Mouse (Mus musculus) ES-Bruce4 (cell line): ENCODE data around the gene Gm49394. TPM values are rescaled to one million over a fixed set of nuclear protein-coding genes. Genes with fewer than 3 reads are reported as not detected.

Experiments used
- H3K27ac ChIP-seq: 2 replicates; pipeline ENCODE4 v1.5.1; 2012; ENCODE audit warnings: low read length, inconsistent platforms; ENCODE audit not compliant: insufficient read depth
- H3K27me3 ChIP-seq: 2 replicates; pipeline ENCODE4 v1.6.1; 2012; ENCODE audit warnings: mild to moderate bottlenecking, low read length, inconsistent platforms; ENCODE audit not compliant: control insufficient read depth, poor library complexity, insufficient read depth, severe bottlenecking
- H3K36me3 ChIP-seq: 2 replicates; pipeline ENCODE4 v1.6.1; 2012; ENCODE audit warnings: inconsistent platforms, mild to moderate bottlenecking, low read length, moderate library complexity; ENCODE audit not compliant: control insufficient read depth, poor library complexity, insufficient read depth, severe bottlenecking
- H3K4me1 ChIP-seq: one replicate; pipeline ENCODE4 v1.8.1; 2011; ENCODE audit warnings: low read length; ENCODE audit not compliant: control insufficient read depth, insufficient read depth
- H3K4me3 ChIP-seq: 2 replicates; pipeline ENCODE4 v1.5.1; 2011; ENCODE audit warnings: low read depth, mild to moderate bottlenecking, low read length
- H3K9ac ChIP-seq: 2 replicates; pipeline ENCODE4 v1.6.1; 2012; ENCODE audit warnings: low read depth, mild to moderate bottlenecking, inconsistent platforms; ENCODE audit not compliant: poor library complexity, severe bottlenecking
- H3K9me3 ChIP-seq: replicated peaks from 2 replicates; pipeline ENCODE4 v1.6.1; 2012; ENCODE audit warnings: mild to moderate bottlenecking, low read length, inconsistent platforms; ENCODE audit not compliant: control insufficient read depth, poor library complexity, insufficient read depth, severe bottlenecking
- CTCF ChIP-seq: IDR thresholded peaks from one replicate; pipeline ENCODE4 v1.8.1; 2011; ENCODE audit warnings: low read depth, low read length
- EP300 ChIP-seq: IDR thresholded peaks from 2 replicates; pipeline ENCODE4 v1.6.1; 2011; ENCODE audit warnings: low read depth, low read length; ENCODE audit not compliant: insufficient read depth
- POLR2A ChIP-seq: IDR thresholded peaks from one replicate; pipeline ENCODE4 v1.8.1; 2011; ENCODE audit warnings: low read length; ENCODE audit not compliant: insufficient read depth
- polyA plus RNA-seq: library from polyadenylated mRNA; stranded (reverse); fragments of >200 nt; gene quantifications from 2 replicates; pipeline ENCODE4 v1.2.4, GENCODE M21; 2011; ENCODE audit warnings: low read depth; ENCODE audit not compliant: missing spikeins, insufficient read depth, insufficient read length

The Gm49394 gene
- polyA plus RNA-seq, 1 experiment: 0.34 TPM

- TF ChIP-seq EP300 (no peak), POLR2A (no peak), CTCF (no peak)
- Histone ChIP-seq H3K27me3 (peaks cover 26% of the 10 kb centered on the region), H3K9ac (no peak within 1 kb of the TSS), H3K9me3 (peaks cover 22% of the 10 kb centered on the region), H3K4me1 (no peaks in the 10 kb centered on the region), H3K4me3 (no peak within 1 kb of the TSS), H3K27ac (no peak within 1 kb of the TSS), H3K36me3 (no peaks in the 10 kb centered on the region)
Observed at GRCm38 (mm10) chr7:142666659-142667058, 3.1 kb downstream of the Gm49394 start, which contains the start of gene Igf2. TSS of gene Igf2 (minus strand) at chr7:142666816.

GRCm38 (mm10) chr7:142666109-142666508 lies 3.6 kb downstream of the Gm49394 start:
- H3K4me3 ChIP-seq: no peak overlapping the region
- H3K9ac ChIP-seq: no peak overlapping the region
- peaks cover 31% of the 10 kb centered on the region for H3K27me3 ChIP-seq
- H3K9me3 ChIP-seq: peaks cover 20% of the 10 kb centered on the region
- no peak for TF ChIP-seq POLR2A
- TF ChIP-seq CTCF: no peak
- H3K4me1 ChIP-seq: no peaks in the 10 kb centered on the region
- no peak overlapping the region for H3K27ac ChIP-seq
- no peaks in the 10 kb centered on the region for H3K36me3 ChIP-seq

GRCm38 (mm10) chr7:142665364-142665763 lies 4.4 kb downstream of the Gm49394 start:
- H3K27me3 ChIP-seq: peaks cover 36% of the 10 kb centered on the region
- H3K4me1 ChIP-seq: no peaks in the 10 kb centered on the region
- H3K9ac ChIP-seq: no peak overlapping the region
- no peak overlapping the region for H3K4me3 ChIP-seq
- no peak overlapping the region for H3K27ac ChIP-seq
- no peak for TF ChIP-seq CTCF
- no peak for TF ChIP-seq EP300
- no peak for TF ChIP-seq POLR2A
- peaks cover 13% of the 10 kb centered on the region for H3K9me3 ChIP-seq
- H3K36me3 ChIP-seq: no peaks in the 10 kb centered on the region

- Histone ChIP-seq H3K27me3 (peaks cover 38% of the 10 kb centered on the region), H3K9ac (no peak overlapping the region; the same call in 1 of the 2 replicates), H3K4me1 (no peaks in the 10 kb centered on the region), H3K36me3 (no peaks in the 10 kb centered on the region), H3K4me3 (no peak overlapping the region), H3K9me3 (peaks cover 5% of the 10 kb centered on the region), H3K27ac (no peak overlapping the region)
- TF ChIP-seq CTCF (no peak), EP300 (no peak), POLR2A (no peak)
Observed at GRCm38 (mm10) chr7:142664465-142665029, 5.2 kb downstream of the Gm49394 start.

GRCm38 (mm10) chr7:142663931-142664421 lies 5.8 kb downstream of the Gm49394 start:
- no peak overlapping the region for H3K27ac ChIP-seq

GRCm38 (mm10) chr7:142663151-142663550 lies 6.6 kb downstream of the Gm49394 start:
- Histone ChIP-seq H3K27me3 (peaks cover 51% of the 10 kb centered on the region), H3K36me3 (no peaks in the 10 kb centered on the region), H3K9me3 (no peaks in the 10 kb centered on the region), H3K4me1 (no peaks in the 10 kb centered on the region), H3K9ac (no peak overlapping the region), H3K4me3 (no peak overlapping the region), H3K27ac (no peak overlapping the region)
- TF ChIP-seq CTCF: no peak
- TF ChIP-seq EP300: no peak
- TF ChIP-seq POLR2A: no peak

More at GRCm38 (mm10) chr7:142663931-142664421, 5.8 kb downstream of the Gm49394 start:
- TF ChIP-seq EP300 (no peak), POLR2A (no peak), CTCF (no peak)
- Histone ChIP-seq H3K27me3 (peaks cover 43% of the 10 kb centered on the region), H3K9me3 (peaks cover under 1% of the 10 kb centered on the region; the same call in 1 of the 2 replicates), H3K9ac (peak overlapping the region; percentile 59; the same call in 1 of the 2 replicates), H3K4me3 (peak overlapping the region; percentile 53), H3K4me1 (no peaks in the 10 kb centered on the region), H3K36me3 (no peaks in the 10 kb centered on the region)
